Mouse (Mus musculus): ENCODE results near the gene Rps6ka1.

- TF ChIP-seq POLR2A (IDR thresholded peaks at IDR 0.05; ENCODE audit: low read depth, low read length): no peak
- no peak for TF ChIP-seq CTCF (IDR thresholded peaks at IDR 0.05; ENCODE audit: borderline replicate concordance, insufficient read depth, low read length)
Observed at GRCm38 (mm10) chr4:133899241-133899800, 11.7 kb upstream of the Rps6ka1 start.
